Mouse (Mus musculus): ENCODE data around the gene B430306N03Rik.

GRCm38 (mm10) chr17:48355822-48356221 is 39.9 kb downstream of the B430306N03Rik start:
- TF ChIP-seq CTCF (IDR thresholded peaks at IDR 0.05; ENCODE audit: control insufficient read depth, insufficient read depth, low read length) (no peak), POLR2A (IDR thresholded peaks at IDR 0.05; ENCODE audit: borderline replicate concordance, control insufficient read depth, low read depth, low read length) (no peak)
